Mouse (Mus musculus) MEL (cell line): ENCODE data around the gene Homer1. TPM values are rescaled to one million over a fixed set of nuclear protein-coding genes. Genes with fewer than 3 reads are reported as not detected.
A peak's percentile ranks its signal among the peaks of the same experiment; 100 is the strongest.

Experiments used
- DNase-seq: peaks from one replicate; pipeline ENCODE4 v3.0.0; 2011; ENCODE audit warnings: low read depth, low spot score
- H3K27ac ChIP-seq: 2 replicates; pipeline ENCODE4 v1.5.1; 2012; ENCODE audit warnings: low read depth, mild to moderate bottlenecking, control low read depth, low read length, moderate library complexity; ENCODE audit not compliant: control insufficient read depth
- H3K27me3 ChIP-seq, 2 experiments: fragments of 150-350 bp in 1 of 2; sonication (generic) in 1 of 2; 2 replicates each; pipeline ENCODE4 v1.6.1; 2012; ENCODE audit warnings: low read length in 2 of 2, mild to moderate bottlenecking in 2 of 2, improper control_type of control experiment in 1 of 2, moderate library complexity in 1 of 2; ENCODE audit not compliant: insufficient read depth in 2 of 2, control insufficient read depth in 1 of 2
- H3K36me3 ChIP-seq, 2 experiments: 2 replicates each; pipeline ENCODE4 v1.6.1; 2012 to 2014; ENCODE audit warnings: low read length in 2 of 2, improper control_type of control experiment in 1 of 2, inconsistent platforms in 1 of 2, mild to moderate bottlenecking in 1 of 2; ENCODE audit not compliant: insufficient read depth in 2 of 2, control insufficient read depth in 1 of 2
- H3K4me1 ChIP-seq, 2 experiments: fragments of 150-350 bp in 1 of 2; sonication (generic) in 1 of 2; 2 replicates each; pipeline ENCODE4 v1.6.1; 2012; ENCODE audit warnings: low read length in 2 of 2, improper control_type of control experiment in 1 of 2, mild to moderate bottlenecking in 1 of 2; ENCODE audit not compliant: insufficient read depth in 2 of 2, control insufficient read depth in 1 of 2
- H3K4me3 ChIP-seq, 2 experiments: fragments of 150-350 bp in 1 of 2; sonication (generic) in 1 of 2; 2 replicates each; pipeline ENCODE4 v1.5.1; 2012; ENCODE audit warnings: low read depth in 2 of 2, low read length in 2 of 2, mild to moderate bottlenecking in 2 of 2, moderate library complexity in 2 of 2, control low read depth in 1 of 2, improper control_type of control experiment in 1 of 2; ENCODE audit not compliant: control insufficient read depth in 1 of 2, insufficient read depth in 1 of 2
- H3K79me2 ChIP-seq: 2 replicates; pipeline ENCODE4 v1.6.1; 2012; ENCODE audit warnings: mild to moderate bottlenecking, low read length, moderate library complexity; ENCODE audit not compliant: control insufficient read depth, poor library complexity, insufficient read depth
- H3K9ac ChIP-seq: 2 replicates; pipeline ENCODE4 v1.6.1; 2012; ENCODE audit warnings: low read depth, mild to moderate bottlenecking, control low read depth, low read length, moderate library complexity; ENCODE audit not compliant: control insufficient read depth, poor library complexity, severe bottlenecking
- H3K9me3 ChIP-seq: fragments of 150-350 bp; sonication (generic); replicated peaks from 2 replicates; pipeline ENCODE4 v1.6.1; 2012; ENCODE audit warnings: mild to moderate bottlenecking, low read length, improper control_type of control experiment, moderate library complexity; ENCODE audit not compliant: insufficient read depth
- BHLHE40 ChIP-seq: IDR thresholded peaks from 2 replicates; pipeline ENCODE4 v1.6.1; 2012; ENCODE audit warnings: low read depth, mild to moderate bottlenecking, inconsistent platforms, low read length, improper control_type of control experiment, borderline replicate concordance
- CHD1 ChIP-seq: IDR thresholded peaks from 2 replicates; pipeline ENCODE4 v1.6.1; 2012; ENCODE audit warnings: low read depth, mild to moderate bottlenecking, inconsistent platforms, low read length, improper control_type of control experiment
- CHD2 ChIP-seq: IDR thresholded peaks from 2 replicates; pipeline ENCODE4 v1.6.1; 2011; ENCODE audit warnings: low read length, improper control_type of control experiment
- CTCF ChIP-seq, 3 experiments: IDR thresholded peaks in 2 of 3; conservative IDR thresholded peaks in 1 of 3; 2 replicates each; pipeline ENCODE4 v1.5.1; 2011 to 2012; ENCODE audit warnings: low read length in 3 of 3, low read depth in 2 of 3, mild to moderate bottlenecking in 2 of 3, improper control_type of control experiment in 1 of 3, inconsistent platforms in 1 of 3, mixed read lengths in 1 of 3, moderate library complexity in 1 of 3; ENCODE audit not compliant: control insufficient read depth in 1 of 3, insufficient read depth in 1 of 3, poor library complexity in 1 of 3, severe bottlenecking in 1 of 3
- E2F4 ChIP-seq: IDR thresholded peaks from 2 replicates; pipeline ENCODE4 v1.6.1; 2011; ENCODE audit warnings: low read depth, low read length, improper control_type of control experiment, borderline replicate concordance
- ELF1 ChIP-seq: IDR thresholded peaks from 2 replicates; pipeline ENCODE4 v1.6.1; 2014; ENCODE audit warnings: low read depth, mild to moderate bottlenecking, inconsistent platforms, low read length, improper control_type of control experiment, moderate library complexity
- EP300 ChIP-seq, 2 experiments: IDR thresholded peaks; 2 replicates each; pipeline ENCODE4 v1.6.1; 2011; ENCODE audit warnings: improper control_type of control experiment in 2 of 2, low read length in 2 of 2, low read depth in 1 of 2, mild to moderate bottlenecking in 1 of 2
- ETS1 ChIP-seq: IDR thresholded peaks from 2 replicates; pipeline ENCODE4 v1.6.1; 2012; ENCODE audit warnings: low read depth, mild to moderate bottlenecking, inconsistent platforms, low read length, improper control_type of control experiment, moderate library complexity
- GABPA ChIP-seq: IDR thresholded peaks from 2 replicates; pipeline ENCODE4 v1.6.1; 2012; ENCODE audit warnings: low read depth, mild to moderate bottlenecking, inconsistent platforms, low read length, improper control_type of control experiment, moderate library complexity
- GATA1 ChIP-seq: IDR thresholded peaks from 2 replicates; pipeline ENCODE4 v1.6.1; 2011; ENCODE audit warnings: low read depth, low read length, improper control_type of control experiment
- HCFC1 ChIP-seq: IDR thresholded peaks from 2 replicates; pipeline ENCODE4 v1.6.1; 2012; ENCODE audit warnings: low read depth, mild to moderate bottlenecking, inconsistent platforms, low read length, improper control_type of control experiment, moderate library complexity
- JUND ChIP-seq: IDR thresholded peaks from 2 replicates; pipeline ENCODE4 v1.6.1; 2011; ENCODE audit warnings: low read depth, mild to moderate bottlenecking, improper control_type of control experiment, low read length
- KAT2A ChIP-seq: conservative IDR thresholded peaks from 2 replicates; pipeline ENCODE4 v1.6.1; 2012; ENCODE audit warnings: low read depth, low read length, improper control_type of control experiment, inconsistent platforms
- MAFK ChIP-seq: IDR thresholded peaks from 2 replicates; pipeline ENCODE4 v1.6.1; 2011; ENCODE audit warnings: low read depth, mild to moderate bottlenecking, low read length, improper control_type of control experiment, borderline replicate concordance
- MAX ChIP-seq: IDR thresholded peaks from 2 replicates; pipeline ENCODE4 v1.6.1; 2011; ENCODE audit warnings: low read length, improper control_type of control experiment
- MAZ ChIP-seq: IDR thresholded peaks from 2 replicates; pipeline ENCODE4 v1.6.1; 2012; ENCODE audit warnings: low read depth, mild to moderate bottlenecking, inconsistent platforms, low read length, improper control_type of control experiment
- MEF2A ChIP-seq: IDR thresholded peaks from 2 replicates; pipeline ENCODE4 v1.6.1; 2014; ENCODE audit warnings: low read depth, mild to moderate bottlenecking, inconsistent platforms, low read length, improper control_type of control experiment; ENCODE audit not compliant: poor library complexity, insufficient replicate concordance, severe bottlenecking; ENCODE audit errors: extremely low read depth
- MXI1 ChIP-seq: IDR thresholded peaks from 2 replicates; pipeline ENCODE4 v1.6.1; 2011; ENCODE audit warnings: mild to moderate bottlenecking, low read depth, low read length, improper control_type of control experiment
- MYB ChIP-seq: IDR thresholded peaks from 2 replicates; pipeline ENCODE4 v1.6.1; 2011; ENCODE audit warnings: mild to moderate bottlenecking, low read depth, low read length, improper control_type of control experiment
- MYC ChIP-seq: IDR thresholded peaks from 2 replicates; pipeline ENCODE4 v1.6.1; 2011; ENCODE audit warnings: low read depth, mild to moderate bottlenecking, low read length, improper control_type of control experiment, moderate library complexity
- NELFE ChIP-seq: IDR thresholded peaks from 2 replicates; pipeline ENCODE4 v1.6.1; 2011; ENCODE audit warnings: low read depth, low read length, improper control_type of control experiment
- NRF1 ChIP-seq: IDR thresholded peaks from 2 replicates; pipeline ENCODE4 v1.6.1; 2014; ENCODE audit warnings: low read depth, mild to moderate bottlenecking, inconsistent platforms, low read length, improper control_type of control experiment, moderate library complexity; ENCODE audit not compliant: poor library complexity, insufficient read depth, severe bottlenecking
- POLR2A ChIP-seq, 2 experiments: IDR thresholded peaks; 2 replicates each; pipeline ENCODE4 v1.6.1; 2011 to 2012; ENCODE audit warnings: low read length in 2 of 2, mild to moderate bottlenecking in 2 of 2, control low read depth in 1 of 2, improper control_type of control experiment in 1 of 2, low read depth in 1 of 2, moderate library complexity in 1 of 2; ENCODE audit not compliant: control insufficient read depth in 1 of 2, insufficient read depth in 1 of 2, poor library complexity in 1 of 2
- POLR2AphosphoS2 ChIP-seq: IDR thresholded peaks from 2 replicates; pipeline ENCODE4 v1.6.1; 2011; ENCODE audit warnings: low read length, improper control_type of control experiment
- POLR2AphosphoS5 ChIP-seq: IDR thresholded peaks from 2 replicates; pipeline ENCODE4 v1.6.1; 2012; ENCODE audit warnings: low read depth, borderline replicate concordance, mild to moderate bottlenecking, inconsistent platforms, low read length, moderate library complexity, mixed read lengths
- RAD21 ChIP-seq: IDR thresholded peaks from 2 replicates; pipeline ENCODE4 v1.6.1; 2011; ENCODE audit warnings: mild to moderate bottlenecking, low read depth, low read length, improper control_type of control experiment
- RCOR1 ChIP-seq: IDR thresholded peaks from 2 replicates; pipeline ENCODE4 v1.6.1; 2012; ENCODE audit warnings: low read depth, mild to moderate bottlenecking, inconsistent platforms, low read length, improper control_type of control experiment
- SIN3A ChIP-seq: IDR thresholded peaks from 2 replicates; pipeline ENCODE4 v1.6.1; 2012; ENCODE audit warnings: low read length, improper control_type of control experiment, inconsistent platforms
- SMC3 ChIP-seq: IDR thresholded peaks from 2 replicates; pipeline ENCODE4 v1.6.1; 2011; ENCODE audit warnings: low read depth, low read length, improper control_type of control experiment
- TAL1 ChIP-seq: IDR thresholded peaks from 2 replicates; pipeline ENCODE4 v1.6.1; 2012; ENCODE audit warnings: mild to moderate bottlenecking, inconsistent platforms, low read length, moderate library complexity, mixed read lengths
- TBP ChIP-seq: IDR thresholded peaks from 2 replicates; pipeline ENCODE4 v1.8.0; 2011; ENCODE audit warnings: low read depth, low read length, improper control_type of control experiment
- TCF12 ChIP-seq: IDR thresholded peaks from 2 replicates; pipeline ENCODE4 v1.6.1; 2014; ENCODE audit warnings: low read depth, mild to moderate bottlenecking, inconsistent platforms, low read length, improper control_type of control experiment, moderate library complexity
- UBTF ChIP-seq: IDR thresholded peaks from 2 replicates; pipeline ENCODE4 v1.6.1; 2012; ENCODE audit warnings: low read depth, mild to moderate bottlenecking, inconsistent platforms, low read length, improper control_type of control experiment, moderate library complexity, borderline replicate concordance; ENCODE audit not compliant: insufficient read depth
- USF1 ChIP-seq: IDR thresholded peaks from 2 replicates; pipeline ENCODE4 v1.6.1; 2014; ENCODE audit warnings: low read depth, mild to moderate bottlenecking, inconsistent platforms, low read length, improper control_type of control experiment, moderate library complexity
- USF2 ChIP-seq, 2 experiments: IDR thresholded peaks; 2 replicates each; pipeline ENCODE4 v1.6.1; 2011 to 2012; ENCODE audit warnings: improper control_type of control experiment in 2 of 2, low read length in 2 of 2, borderline replicate concordance in 1 of 2, inconsistent platforms in 1 of 2, low read depth in 1 of 2, mild to moderate bottlenecking in 1 of 2; ENCODE audit not compliant: insufficient read depth in 1 of 2
- ZC3H11A ChIP-seq: IDR thresholded peaks from 2 replicates; pipeline ENCODE4 v1.6.1; 2012; ENCODE audit warnings: low read depth, mild to moderate bottlenecking, inconsistent platforms, low read length, improper control_type of control experiment
- ZKSCAN1 ChIP-seq: IDR thresholded peaks from 2 replicates; pipeline ENCODE4 v1.6.1; 2012; ENCODE audit warnings: low read depth, mild to moderate bottlenecking, inconsistent platforms, low read length, improper control_type of control experiment, moderate library complexity
- ZNF384 ChIP-seq: IDR thresholded peaks from 2 replicates; pipeline ENCODE4 v1.6.1; 2012; ENCODE audit warnings: low read depth, mild to moderate bottlenecking, inconsistent platforms, low read length, improper control_type of control experiment
- polyA plus RNA-seq, 2 experiments: library from polyadenylated mRNA; stranded (reverse) in 1 of 2; unstranded in 1 of 2; fragments of >175 nt in 1 of 2; fragments of >200 nt in 1 of 2; gene quantifications; 2 replicates each; pipeline versions ENCODE4 v1.2.1 to v1.2.4; 2012; ENCODE audit warnings: low replicate concordance in 2 of 2, low read depth in 1 of 2; ENCODE audit not compliant: insufficient read length in 2 of 2, insufficient read depth in 1 of 2, missing spikeins in 1 of 2
- total RNA-seq: library from RNA; depleted of rRNA; stranded (reverse); fragments of 300-350 nt; gene quantifications from 2 replicates; pipeline ENCODE4 v1.2.3, GENCODE M21; 2012

Homer1 gene
- total and polyA plus RNA-seq, 3 experiments = 19.5 to 20.6 TPM; not detected in 1

GRCm38 (mm10) chr13:93385147-93385546 lies 85.7 kb downstream of the Homer1 start:
- Histone ChIP-seq H3K79me2 (no peaks in the 10 kb centered on the region; the same call in 1 of the 2 replicates), H3K9ac (no peak overlapping the region), H3K27me3 (no peaks in the 10 kb centered on the region), H3K4me3 (no peak overlapping the region), H3K9me3 (no peaks in the 10 kb centered on the region), H3K27ac (peak overlapping the region; percentile 86), H3K36me3 (peaks cover 0 to 69% of the 10 kb centered on the region in 2 experiments; a peak in 2 of 4 replicates), H3K4me1 (peaks cover 38 to 54% of the 10 kb centered on the region in 2 experiments)
- peak; percentile 51 for DNase-seq
- TF ChIP-seq MXI1 = no peak
- TF ChIP-seq ZKSCAN1 = no peak
- TF ChIP-seq ETS1 = peak; percentile 20; the same call in 1 of the 2 replicates
- peak; percentile 39 for TF ChIP-seq GATA1
- TF ChIP-seq MAZ = no peak
- TF ChIP-seq EP300 (IDR thresholded peaks at IDR 0.05; ENCODE audit: low read depth in 1 of 2, low read length in 2 of 2) = peak; percentile 34 to 60; a peak in 3 of 4 replicates
- no peak for TF ChIP-seq MEF2A
- TF ChIP-seq TAL1 = no peak
- TF ChIP-seq GABPA = no peak
- TF ChIP-seq MYC = 0 out of 2 replicates have a peak, but pooled peaks have one; percentile 33
- TF ChIP-seq JUND = no peak
- no peak for TF ChIP-seq MAFK
- TF ChIP-seq E2F4 = no peak
- TF ChIP-seq UBTF = no peak
- TF ChIP-seq NRF1 = no peak
- peak; percentile 33; the same call in 1 of the 2 replicates for TF ChIP-seq TCF12
- TF ChIP-seq RAD21 = no peak
- TF ChIP-seq MYB = no peak
- TF ChIP-seq POLR2A (IDR thresholded peaks at IDR 0.05; ENCODE audit: control insufficient read depth in 1 of 2, insufficient read depth in 1 of 2, low read depth in 1 of 2, low read length in 2 of 2, poor library complexity in 1 of 2) = no peak
- no peak for TF ChIP-seq POLR2AphosphoS2
- TF ChIP-seq SIN3A = no peak; the same call in 1 of the 2 replicates
- TF ChIP-seq BHLHE40 = peak; percentile 29; the same call in 1 of the 2 replicates
- TF ChIP-seq KAT2A = no peak
- TF ChIP-seq HCFC1 = no peak
- no peak for TF ChIP-seq ZC3H11A
- TF ChIP-seq MAX = no peak
- no peak for TF ChIP-seq ELF1
- no peak for TF ChIP-seq CTCF (IDR thresholded peaks at IDR 0.05 in 2 of 3, conservative IDR thresholded peaks at IDR 0.05 in 1 of 3; ENCODE audit: control insufficient read depth in 1 of 3, insufficient read depth in 1 of 3, low read depth in 2 of 3, low read length in 3 of 3, poor library complexity in 1 of 3, severe bottlenecking in 1 of 3)
- TF ChIP-seq POLR2AphosphoS5 = no peak
- no peak for TF ChIP-seq SMC3
- TF ChIP-seq TBP = no peak
- no peak for TF ChIP-seq USF2 (IDR thresholded peaks at IDR 0.05; ENCODE audit: borderline replicate concordance in 1 of 2, insufficient read depth in 1 of 2, low read depth in 1 of 2, low read length in 2 of 2)
- TF ChIP-seq CHD2 = no peak
- TF ChIP-seq NELFE = no peak
- no peak for TF ChIP-seq ZNF384
- TF ChIP-seq CHD1 = no peak
- peak; percentile 20; the same call in 1 of the 2 replicates for TF ChIP-seq USF1
- TF ChIP-seq RCOR1 = no peak; the same call in 1 of the 2 replicates
